Mouse (Mus musculus): ENCODE data around the gene Ppp1r27.
"Not testable (repeated sequence)": the region's sequence is repeated elsewhere in the genome, so short reads cannot be mapped to it uniquely, and the experiment has no call there.

The Ppp1r27 gene

GRCm38 (mm10) chr11:120550810-120551440 lies at the start of gene Ppp1r27:
TSS of gene Ppp1r27 (minus strand) at chr11:120551132.
- no peak for DNase-seq (ENCODE audit: low spot score)

- DNase-seq (ENCODE audit: low spot score), result no peak
Measured at GRCm38 (mm10) chr11:120600716-120601115, 49.8 kb upstream of the Ppp1r27 start.

DNA sequence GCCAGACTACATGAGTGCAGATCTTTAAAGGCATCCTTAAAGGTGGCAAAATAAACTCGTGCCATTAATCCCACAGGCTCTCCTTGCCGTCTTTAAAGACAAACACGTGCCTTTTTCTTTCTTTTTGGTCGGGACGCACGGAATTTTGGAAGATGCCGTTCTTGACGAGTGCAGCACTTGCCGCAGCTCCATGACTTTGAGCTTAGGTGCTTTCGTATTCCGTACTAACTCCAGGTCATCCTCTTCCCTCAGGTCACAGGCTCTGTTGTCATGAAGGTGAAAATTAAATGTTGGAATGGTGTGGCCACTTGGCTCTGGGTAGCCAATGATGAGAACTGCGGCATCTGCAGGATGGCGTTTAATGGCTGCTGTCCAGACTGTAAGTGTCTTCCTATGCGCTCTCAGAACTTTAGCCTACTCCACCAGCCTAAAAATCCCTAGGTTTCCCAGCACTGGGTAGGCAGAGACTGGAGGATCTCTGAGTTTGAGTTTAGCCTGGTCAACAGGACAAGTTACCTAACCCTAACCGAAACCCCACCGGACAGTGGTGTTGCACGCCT lies 48.1 kb upstream of the Ppp1r27 start:
- no peak for DNase-seq (ENCODE audit: low spot score)

GRCm38 (mm10) chr11:120598283-120598989 lies 47.5 kb upstream of the Ppp1r27 start, which contains the start of the genes Alyref and Anapc11:
TSS of gene Alyref (minus strand) at chr11:120598365.
TSS of gene Anapc11 (plus strand) at chr11:120598421.
- DNase-seq (ENCODE audit: low spot score), result peak; percentile 95

GRCm38 (mm10) chr11:120597240-120598235 lies 46.6 kb upstream of the Ppp1r27 start:
- DNase-seq (ENCODE audit: low spot score), result no peak

- no peak for DNase-seq (ENCODE audit: low spot score)
Measured at GRCm38 (mm10) chr11:120588531-120588930, 37.6 kb upstream of the Ppp1r27 start.

GRCm38 (mm10) chr11:120583937-120584336 lies 33.0 kb upstream of the Ppp1r27 start:
- no peak for DNase-seq (ENCODE audit: low spot score)

DNA sequence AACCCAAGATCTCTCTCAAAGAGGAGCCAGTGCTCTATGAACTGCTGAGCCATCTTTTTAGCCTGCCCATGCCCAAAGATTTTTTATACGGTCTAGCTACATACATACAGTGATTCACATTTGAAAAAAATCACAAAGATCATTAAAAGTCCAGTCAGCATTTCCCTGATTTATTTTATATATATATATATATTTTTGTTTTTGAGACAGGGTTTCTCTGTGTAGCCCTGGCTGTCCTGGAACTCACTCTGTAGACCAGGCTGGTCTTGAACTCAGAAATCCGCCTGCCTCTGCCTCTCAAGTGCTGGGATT lies 32.0 kb upstream of the Ppp1r27 start:
- not testable (repeated sequence) for DNase-seq (ENCODE audit: low spot score)

- DNase-seq (ENCODE audit: low spot score), result peak; percentile 60
Measured at GRCm38 (mm10) chr11:120582268-120582981, 31.5 kb upstream of the Ppp1r27 start.

DNA sequence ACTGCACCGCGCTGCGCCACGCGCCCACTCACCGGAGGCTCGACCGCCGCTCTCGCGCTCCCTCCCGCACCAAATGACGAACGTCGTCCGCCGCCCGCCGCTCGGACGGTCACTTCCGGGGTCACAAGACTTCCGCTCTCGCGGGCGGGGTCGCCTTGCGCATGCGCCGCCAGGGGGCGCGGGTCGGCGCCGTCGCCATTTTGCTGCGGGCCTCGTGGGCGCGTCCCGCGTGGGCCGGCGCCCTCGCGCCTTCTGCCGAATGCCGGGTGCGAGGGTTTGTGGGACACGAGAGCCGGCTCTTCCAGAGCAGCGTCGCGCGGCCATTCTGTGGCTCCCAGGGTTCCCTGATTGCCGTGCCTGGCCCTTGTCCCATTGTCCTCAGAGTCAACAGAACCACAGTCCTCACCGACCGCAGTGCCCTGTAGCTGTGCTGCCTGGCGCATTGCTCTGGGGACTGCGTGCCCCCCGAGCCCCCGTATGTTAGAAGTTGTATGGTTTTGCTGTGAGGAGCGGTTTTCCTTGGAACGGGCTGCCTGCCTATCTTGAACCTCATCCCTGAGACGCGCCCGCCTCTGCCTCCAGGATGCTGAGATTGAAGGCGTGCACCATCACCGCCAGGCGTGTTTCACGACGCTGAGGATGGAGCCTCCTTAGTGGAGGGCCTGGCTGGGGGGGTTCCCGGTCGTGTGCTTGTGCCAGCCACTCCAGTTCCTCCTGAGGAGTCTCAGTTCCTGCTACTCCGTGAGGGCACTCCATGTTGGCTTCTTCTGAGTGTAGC lies 30.7 kb upstream of the Ppp1r27 start, which contains the start of gene Arhgdia:
Gene Arhgdia (minus strand): TSS at position 135 of the 778 bp plus-strand sequence.
- peak; percentile 88 for DNase-seq (ENCODE audit: low spot score)

DNA sequence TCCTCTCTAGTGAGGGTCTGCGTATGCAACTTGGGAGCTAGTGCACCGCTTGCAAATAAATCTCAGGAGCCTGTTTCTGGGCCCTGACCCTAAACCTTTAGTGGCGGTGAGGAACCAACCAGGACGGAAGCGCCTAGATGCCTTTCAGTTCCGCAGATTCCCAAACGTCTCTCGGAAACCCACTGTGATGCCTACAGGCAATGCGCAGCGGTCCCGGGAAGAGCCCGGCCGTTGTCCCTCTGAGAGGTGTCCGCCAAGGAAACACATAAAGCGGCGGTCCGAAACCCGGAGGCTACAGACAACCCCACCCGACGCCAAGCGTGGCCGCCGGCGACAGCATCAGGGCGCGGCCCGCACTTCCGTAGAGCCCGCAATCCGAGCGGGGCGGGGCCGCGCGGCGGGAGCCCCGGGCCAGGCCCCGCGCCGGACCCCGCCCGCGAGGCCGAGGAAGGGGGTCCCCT lies 30.0 kb upstream of the Ppp1r27 start:
- DNase-seq (ENCODE audit: low spot score), result peak; percentile 40

GRCm38 (mm10) chr11:120580190-120580589 lies 29.3 kb upstream of the Ppp1r27 start:
- peak; percentile 39 for DNase-seq (ENCODE audit: low spot score)

DNA sequence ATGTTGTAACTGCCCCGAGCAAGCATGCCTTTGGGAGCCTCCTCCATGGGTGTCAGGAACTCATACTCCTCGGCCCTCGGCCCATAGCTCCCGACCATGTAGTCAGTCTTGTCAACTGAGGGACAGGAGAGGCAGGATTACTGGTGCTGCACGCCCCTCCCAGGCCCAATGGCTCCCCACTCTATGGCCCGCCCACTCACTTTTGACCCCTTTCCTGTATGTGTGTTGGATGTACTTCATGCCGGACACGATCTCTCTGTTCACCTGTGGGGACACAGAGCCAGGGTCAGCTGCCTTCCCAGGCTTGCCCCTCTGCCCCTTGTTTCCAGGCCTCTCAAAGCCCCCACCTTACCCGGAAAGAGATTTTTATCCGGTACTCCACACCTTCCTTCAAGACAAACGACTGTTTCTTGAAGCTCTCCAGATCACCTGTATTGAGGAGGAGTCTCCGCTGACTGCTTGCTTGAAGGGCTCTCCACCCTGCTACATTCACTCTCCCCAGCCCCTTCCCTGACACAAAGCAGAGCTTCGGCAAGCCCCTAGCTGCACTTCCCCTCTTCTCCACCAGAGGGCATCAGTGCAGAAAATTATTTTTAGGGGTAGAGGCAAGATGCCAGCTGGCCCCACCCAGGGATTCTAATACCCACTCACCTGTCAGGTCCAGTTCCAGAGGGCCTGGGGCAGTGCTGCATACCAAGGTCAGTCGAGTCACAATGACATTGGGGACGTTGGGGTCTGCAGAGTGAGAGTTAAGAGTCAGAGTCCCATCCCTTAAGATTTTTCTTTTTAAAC lies 28.6 kb upstream of the Ppp1r27 start:
- peak; percentile 76 for DNase-seq (ENCODE audit: low spot score)

- DNase-seq (ENCODE audit: low spot score), result no peak
Measured at GRCm38 (mm10) chr11:120578694-120579243, 27.8 kb upstream of the Ppp1r27 start.

DNA sequence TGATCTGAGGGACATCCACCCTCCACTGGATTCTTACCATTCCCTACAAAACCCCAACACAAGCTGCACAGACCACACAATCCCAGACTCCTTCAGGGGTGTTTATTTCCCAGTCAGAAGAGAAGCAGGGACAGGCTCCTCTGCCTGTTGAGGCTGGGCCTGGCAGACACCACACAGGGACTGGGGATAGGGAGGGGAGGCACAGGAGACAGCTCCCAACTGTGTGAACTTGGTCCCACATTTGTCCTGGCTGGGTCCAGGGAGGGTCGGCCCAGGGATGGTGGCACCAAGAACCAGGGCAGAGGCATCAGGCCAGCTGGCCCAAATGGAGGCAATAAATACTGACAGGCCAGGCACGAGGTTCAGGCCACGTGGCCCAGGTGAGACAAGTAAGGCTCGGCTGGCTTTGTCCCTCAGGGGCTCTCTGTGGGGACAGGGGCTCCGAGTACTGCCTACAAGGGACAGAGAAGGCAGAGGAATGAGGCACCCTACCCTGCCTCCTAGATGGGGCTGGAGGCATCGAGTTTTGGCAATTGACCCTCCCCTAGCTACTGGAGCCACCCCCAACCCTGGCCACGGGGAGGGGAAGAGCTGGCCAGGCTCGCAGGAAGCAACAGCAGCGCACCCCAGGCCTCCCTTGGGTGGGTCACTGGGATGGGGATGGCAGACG lies 27.2 kb upstream of the Ppp1r27 start:
- DNase-seq (ENCODE audit: low spot score), result no peak

- DNase-seq (ENCODE audit: low spot score), result no peak
Measured at GRCm38 (mm10) chr11:120577211-120578023, 26.5 kb upstream of the Ppp1r27 start.

DNA sequence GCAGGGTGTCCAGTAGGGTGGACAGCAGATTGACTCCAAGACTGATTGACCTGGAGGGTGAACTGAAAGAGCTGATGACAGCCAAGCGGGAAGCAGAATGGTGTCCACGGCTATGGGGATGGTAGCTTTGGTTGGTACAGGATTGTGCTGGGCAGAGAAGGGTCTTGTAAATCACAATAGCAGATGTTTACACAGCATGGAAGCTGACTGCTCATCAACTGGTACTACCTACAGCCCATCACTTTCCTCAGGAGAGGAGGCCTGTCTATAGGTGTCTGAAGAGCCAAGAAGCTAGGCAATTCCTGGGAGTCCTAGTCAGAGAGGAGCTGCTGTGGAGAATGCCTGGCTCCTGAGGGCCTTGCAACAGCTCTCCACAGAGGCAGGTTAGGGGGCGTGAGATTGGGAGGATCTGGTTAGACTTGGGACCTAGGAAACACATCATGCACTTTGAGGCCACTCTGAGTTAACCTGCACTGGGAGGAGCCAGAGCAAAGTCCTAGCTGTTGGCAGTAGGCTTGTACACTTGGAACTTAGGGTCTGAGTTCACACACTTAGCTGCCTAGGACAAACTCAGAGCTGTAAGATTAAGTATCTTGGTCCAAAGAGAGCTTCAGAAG lies 25.5 kb upstream of the Ppp1r27 start:
- no peak for DNase-seq (ENCODE audit: low spot score)
